ENCODE assay signal across 22 mouse cellular contexts in the genomic region with DNA sequence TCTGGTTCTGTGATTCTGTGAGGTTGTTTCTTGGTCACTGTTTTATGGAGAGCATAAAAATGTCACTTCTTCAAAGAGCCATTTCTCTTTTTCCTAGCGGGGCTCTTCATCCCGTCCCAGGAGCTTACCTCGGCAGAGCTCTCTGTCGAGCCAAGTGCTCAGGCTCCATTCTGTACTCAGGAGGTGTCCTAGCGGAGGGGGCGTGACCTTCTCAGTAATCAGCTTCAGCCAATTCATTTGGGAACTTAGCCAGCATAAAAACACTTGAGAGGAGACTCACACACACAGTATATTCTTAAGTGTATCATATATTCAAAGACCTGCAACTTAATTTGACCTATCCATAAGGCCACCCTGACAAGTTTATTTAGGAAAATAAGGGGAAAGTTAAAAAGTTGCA.
"Had no signal": no experiment of that assay in that cellular context is flagged by ENCODE, and none has a peak within 500 bp of the region (broad histone marks: within the 10 kb centered on the region; RNA-seq: fewer than 3 reads in every experiment).

No protein-coding gene starts in this region.

- H3K27me3 ChIP-seq: heart, embryonic 12.5 days; hindbrain, embryonic 13.5 days; hindbrain, embryonic 15.5 days; limb, embryonic 12.5 days; liver, embryonic 13.5 days had no signal

- H3K4me1 ChIP-seq: hindbrain, embryonic 13.5 days; hindbrain, embryonic 15.5 days; limb, embryonic 10.5 days; limb, embryonic 12.5 days had no signal

- H3K27ac ChIP-seq: gastrocnemius, adult 2 months; heart, embryonic 10.5 days; hindbrain, embryonic 13.5 days; hindbrain, embryonic 15.5 days; hindbrain, postnatal 0 days; layer of hippocampus, adult 2 months; left cerebral cortex, adult 2 months; limb, embryonic 10.5 days; limb, embryonic 12.5 days; liver, embryonic 13.5 days had no signal

- H3K4me3 ChIP-seq: gastrocnemius, adult 2 months; heart, embryonic 10.5 days; heart, embryonic 12.5 days; hindbrain, embryonic 13.5 days; hindbrain, embryonic 15.5 days; layer of hippocampus, adult 2 months; left cerebral cortex, adult 2 months; limb, embryonic 10.5 days; limb, embryonic 12.5 days; liver, embryonic 13.5 days had no signal

- ATAC-seq: hindbrain, postnatal 0 days; intestine, embryonic 16.5 days had no signal

- DNase-seq: gastrocnemius, adult 2 months; gastrocnemius, postnatal 10 days; gastrocnemius, postnatal 25 days; heart, adult 18-20 months; heart, postnatal 10 days; kidney, adult 11 months; kidney, adult 8-10 months; kidney, postnatal 10 days; kidney, postnatal 25 days; kidney, postnatal 4 days; liver; liver, embryonic 13.5 days had no signal
